In the genomic region with DNA sequence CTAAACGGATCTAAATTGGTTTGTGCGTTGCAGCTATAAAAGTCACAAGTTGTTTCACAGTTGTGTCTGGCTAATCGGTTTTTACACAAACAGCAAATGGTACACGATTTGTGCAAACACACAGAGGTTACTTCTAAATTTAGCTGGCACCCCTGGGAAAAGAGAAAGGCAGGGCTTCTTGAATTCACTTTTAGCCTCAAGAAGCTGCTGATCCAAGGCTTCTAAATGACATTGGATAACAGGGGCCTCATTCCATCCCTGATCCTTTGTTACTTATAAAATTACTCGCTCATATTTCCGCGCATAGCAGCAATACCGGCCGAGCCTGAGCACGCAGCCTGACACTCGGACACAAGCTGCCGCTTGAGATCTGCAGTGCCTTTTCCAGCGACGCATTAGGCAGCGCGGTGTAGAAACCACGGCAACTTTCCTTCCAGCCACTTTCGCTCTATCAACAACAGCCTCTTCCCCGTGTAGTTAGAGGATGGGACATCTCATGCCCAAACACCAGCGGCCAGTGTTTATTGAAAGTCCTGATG, we compare ENCODE assay signal across 8 mouse cellular contexts. TPM values are rescaled to one million over a fixed set of nuclear protein-coding genes. Genes with fewer than 3 reads are reported as not detected.
A peak's percentile ranks its signal among the peaks of the same experiment; 100 is the strongest.
DNase-seq lines count a peak whose midpoint lies in the region; ATAC-seq and TF ChIP-seq lines count a peak whose summit lies in the region.
"Had no signal": no experiment of that assay in that cellular context is flagged by ENCODE, and none has a peak within 500 bp of the region (broad histone marks: within the 10 kb centered on the region; RNA-seq: fewer than 3 reads in every experiment).

No protein-coding gene starts in this region.

- peaks cover 12% of the 10 kb centered on the region for H3K4me1 ChIP-seq in liver, postnatal 0 days (ENCODE audit: insufficient read depth)
- H3K4me1 ChIP-seq in embryonic facial prominence, embryonic 13.5 days: peaks cover 34% of the 10 kb centered on the region
- peaks cover 26% of the 10 kb centered on the region for H3K4me1 ChIP-seq in hindbrain, embryonic 12.5 days
- H3K4me1 ChIP-seq in stomach, embryonic 15.5 days: peaks cover 24% of the 10 kb centered on the region

- DNase-seq in liver, postnatal 0 days: peak; percentile 17
- DNase-seq in liver: no peak
- DNase-seq in right cerebral cortex, postnatal 10 days (ENCODE audit: low spot score in 2 of 2): no peak
- no peak for DNase-seq in T-cell, adult 2 months (ENCODE audit: low spot score)
- DNase-seq: liver, embryonic 13.5 days had no signal

- H3K4me3 ChIP-seq in liver, postnatal 0 days (ENCODE audit: low read depth, low read length): no peak overlapping the region
- no peak overlapping the region for H3K4me3 ChIP-seq in embryonic facial prominence, embryonic 13.5 days
- H3K4me3 ChIP-seq in hindbrain, embryonic 12.5 days: no peak overlapping the region; the same call in 1 of the 2 replicates
- no peak overlapping the region for H3K4me3 ChIP-seq in stomach, embryonic 15.5 days (replicated peaks)
- H3K4me3 ChIP-seq: liver, embryonic 13.5 days had no signal

- H3K9me3 ChIP-seq in liver, postnatal 0 days (ENCODE audit: low read length): no peaks in the 10 kb centered on the region
- no peaks in the 10 kb centered on the region for H3K9me3 ChIP-seq in embryonic facial prominence, embryonic 13.5 days
- no peaks in the 10 kb centered on the region for H3K9me3 ChIP-seq in hindbrain, embryonic 12.5 days (replicated peaks)
- no peaks in the 10 kb centered on the region for H3K9me3 ChIP-seq in stomach, embryonic 15.5 days
- H3K9me3 ChIP-seq: liver, embryonic 13.5 days had no signal

- WGBS in liver, postnatal 0 days (ENCODE audit: insufficient replicate concordance): under 1% methylated on average over 20 of the region's 20 CpGs
- WGBS in embryonic facial prominence, embryonic 13.5 days: under 1% methylated on average over 20 of the region's 20 CpGs
- WGBS in hindbrain, embryonic 12.5 days: 1% methylated on average over 20 of the region's 20 CpGs
- WGBS in stomach, embryonic 15.5 days: 1% methylated on average over 20 of the region's 20 CpGs

- no peak overlapping the region for H3K4me2 ChIP-seq in liver, postnatal 0 days (ENCODE audit: low read depth, low read length)
- peak overlapping the region; percentile 20; the same call in 1 of the 2 replicates for H3K4me2 ChIP-seq in embryonic facial prominence, embryonic 13.5 days
- H3K4me2 ChIP-seq in hindbrain, embryonic 12.5 days (replicated peaks): peak overlapping the region; percentile 0; the same call in 1 of the 2 replicates
- 0 out of 2 replicates have a peak overlapping the region, but pooled peaks have one; percentile 2 for H3K4me2 ChIP-seq in stomach, embryonic 15.5 days
- H3K4me2 ChIP-seq: liver, embryonic 13.5 days had no signal

- no peak overlapping the region for H3K27ac ChIP-seq in liver, postnatal 0 days (ENCODE audit: low read depth)
- no peak overlapping the region for H3K27ac ChIP-seq in embryonic facial prominence, embryonic 13.5 days
- H3K27ac ChIP-seq in hindbrain, embryonic 12.5 days: no peak overlapping the region
- no peak overlapping the region for H3K27ac ChIP-seq in stomach, embryonic 15.5 days
- H3K27ac ChIP-seq: liver, embryonic 13.5 days had no signal

- no peak overlapping the region for H3K9ac ChIP-seq in liver, postnatal 0 days (replicated peaks)
- H3K9ac ChIP-seq in embryonic facial prominence, embryonic 13.5 days: no peak overlapping the region
- no peak overlapping the region for H3K9ac ChIP-seq in hindbrain, embryonic 12.5 days
- no peak overlapping the region for H3K9ac ChIP-seq in stomach, embryonic 15.5 days
- H3K9ac ChIP-seq: liver, embryonic 13.5 days had no signal

- no peak for ATAC-seq in liver, postnatal 0 days
- ATAC-seq in embryonic facial prominence, embryonic 13.5 days (ENCODE audit: insufficient number of reproducible peaks, insufficient read depth, low FRiP score, low TSS enrichment, low read depth): no peak
- no peak for ATAC-seq in hindbrain, embryonic 12.5 days (ENCODE audit: low FRiP score)
- ATAC-seq in stomach, embryonic 15.5 days (ENCODE audit: insufficient read depth, low FRiP score, low read depth): no peak

- peaks cover 87% of the 10 kb centered on the region for H3K27me3 ChIP-seq in liver, postnatal 0 days (ENCODE audit: insufficient read depth, low read length)
- peaks cover 96% of the 10 kb centered on the region for H3K27me3 ChIP-seq in embryonic facial prominence, embryonic 13.5 days
- H3K27me3 ChIP-seq in hindbrain, embryonic 12.5 days: peaks cover 86% of the 10 kb centered on the region
- peaks cover 86% of the 10 kb centered on the region for H3K27me3 ChIP-seq in stomach, embryonic 15.5 days (replicated peaks)

- H3K36me3 ChIP-seq in liver, postnatal 0 days (replicated peaks; ENCODE audit: insufficient read depth, low read length): no peaks in the 10 kb centered on the region
- H3K36me3 ChIP-seq in embryonic facial prominence, embryonic 13.5 days: no peaks in the 10 kb centered on the region
- no peaks in the 10 kb centered on the region for H3K36me3 ChIP-seq in hindbrain, embryonic 12.5 days
- no peaks in the 10 kb centered on the region for H3K36me3 ChIP-seq in stomach, embryonic 15.5 days
- H3K36me3 ChIP-seq: liver, embryonic 13.5 days had no signal

- TF ChIP-seq EP300 in liver, postnatal 0 days (IDR thresholded peaks at IDR 0.05; ENCODE audit: low read depth): no peak

- no peak for TF ChIP-seq CTCF in liver, postnatal 0 days (IDR thresholded peaks at IDR 0.05; ENCODE audit: low read depth)

RNA-seq across cellular contexts. Expression of gene Foxd3, which starts 4.0 kb away (rescaled TPM):
- polyA plus RNA-seq in liver, postnatal 0 days (2015; fragmentation: Nextera tagmentation; extraction: Ambion mirVana): not detected in 2 replicates
- polyA plus RNA-seq in embryonic facial prominence, embryonic 13.5 days (2015; fragmentation: Nextera tagmentation; extraction: Ambion mirVana): 0.90 and 1.0 TPM in 2 replicates
- 4.4 and 5.1 TPM in 2 replicates for polyA plus RNA-seq in hindbrain, embryonic 12.5 days (2016; fragmentation: Nextera tagmentation; extraction: Ambion mirVana)
- 1.4 TPM in 2 replicates for polyA plus RNA-seq in stomach, embryonic 15.5 days (2015; fragmentation: Nextera tagmentation; extraction: Ambion mirVana)
- polyA plus RNA-seq: liver, embryonic 13.5 days had no signal

RNA-seq across cellular contexts. Expression of gene Alg6, which starts 55.3 kb away (rescaled TPM):
- 4.2 and 4.9 TPM in 2 replicates for polyA plus RNA-seq in liver, postnatal 0 days (2015; fragmentation: Nextera tagmentation; extraction: Ambion mirVana)
- polyA plus RNA-seq in embryonic facial prominence, embryonic 13.5 days (2015; fragmentation: Nextera tagmentation; extraction: Ambion mirVana): 20.0 and 21.9 TPM in 2 replicates
- polyA plus RNA-seq in hindbrain, embryonic 12.5 days (2016; fragmentation: Nextera tagmentation; extraction: Ambion mirVana): 14.0 and 14.3 TPM in 2 replicates
- polyA plus RNA-seq in stomach, embryonic 15.5 days (2015; fragmentation: Nextera tagmentation; extraction: Ambion mirVana): 19.3 and 23.0 TPM in 2 replicates
